Mouse (Mus musculus) C2C12 (cell line): ENCODE results near the gene Olfr1208. TPM values are rescaled to one million over a fixed set of nuclear protein-coding genes. Genes with fewer than 3 reads are reported as not detected.

Source experiments
- H3K27me3 ChIP-seq: one replicate; pipeline ENCODE4 v1.6.1; 2011; ENCODE audit not compliant: control insufficient read depth, insufficient read depth, insufficient read length
- H3K36me3 ChIP-seq: one replicate; pipeline ENCODE4 v1.6.1; 2011; ENCODE audit not compliant: control insufficient read depth, insufficient read depth
- H3K4me3 ChIP-seq: one replicate; pipeline ENCODE4 v1.5.1; 2011; ENCODE audit warnings: mild to moderate bottlenecking, control low read depth; ENCODE audit not compliant: poor library complexity, insufficient read depth, severe bottlenecking
- H3K79me2 ChIP-seq: one replicate; pipeline ENCODE4 v1.6.1; 2011; ENCODE audit not compliant: control insufficient read depth, insufficient read depth
- H3K79me3 ChIP-seq: one replicate; pipeline ENCODE4 v1.6.1; 2011; ENCODE audit warnings: low read depth, control low read depth
- H3ac ChIP-seq: one replicate; pipeline ENCODE3; 2011; ENCODE audit warnings: low read depth; ENCODE audit not compliant: control insufficient read depth, insufficient read length
- CEBPB ChIP-seq: IDR thresholded peaks from one replicate; pipeline ENCODE4 v1.6.1; 2011; ENCODE audit warnings: low read depth, mild to moderate bottlenecking, control low read depth, moderate library complexity
- CTCF ChIP-seq: IDR thresholded peaks from one replicate; pipeline ENCODE4 v1.5.1; 2011; ENCODE audit not compliant: control insufficient read depth, insufficient read depth, insufficient read length
- FOSL1 ChIP-seq: IDR thresholded peaks from one replicate; pipeline ENCODE4 v1.8.0; 2011; ENCODE audit warnings: mild to moderate bottlenecking, low read length; ENCODE audit not compliant: poor library complexity, insufficient read depth, severe bottlenecking
- MAX ChIP-seq: IDR thresholded peaks from one replicate; pipeline ENCODE4 v1.6.1; 2011; ENCODE audit warnings: mild to moderate bottlenecking, control low read depth
- MYOD1 ChIP-seq: IDR thresholded peaks from one replicate; pipeline ENCODE4 v1.6.1; 2011; ENCODE audit warnings: low read depth; ENCODE audit not compliant: control insufficient read depth, insufficient read length
- MYOG ChIP-seq: IDR thresholded peaks from one replicate; pipeline ENCODE4 v1.6.1; 2011; ENCODE audit not compliant: control insufficient read depth, insufficient read length; ENCODE audit errors: extremely low read depth
- USF1 ChIP-seq: IDR thresholded peaks from one replicate; pipeline ENCODE4 v1.6.1; 2011; ENCODE audit warnings: low read depth, mild to moderate bottlenecking, control low read depth, moderate library complexity
- long read RNA-seq, 2 experiments: library from polyadenylated mRNA; unstranded; transcript quantifications; one replicate each; pipeline ENCODE4 v2.0.0; 2019 to 2020
- polyA plus RNA-seq: library from polyadenylated mRNA; unstranded; fragments of >200 nt; fragmentation: generic; extraction: Trizol; gene quantifications from one replicate; pipeline ENCODE4 v1.2.1, GENCODE M21; 2012; ENCODE audit warnings: missing spikeins

Olfr1208 gene
- not detected for polyA plus RNA-seq
- long read RNA-seq, experiment 1, result 0 reads
- long read RNA-seq, experiment 2, result 0 reads

- no peaks in the 10 kb centered on the region for H3K27me3 ChIP-seq
- no peak within 1 kb of the TSS for H3ac ChIP-seq
- no peak within 1 kb of the TSS for H3K4me3 ChIP-seq
- H3K79me3 ChIP-seq, result no peaks in the 10 kb centered on the region
- H3K79me2 ChIP-seq, result no peaks in the 10 kb centered on the region
- H3K36me3 ChIP-seq, result no peaks in the 10 kb centered on the region
- TF ChIP-seq MYOG, result no peak
- no peak for TF ChIP-seq USF1
- TF ChIP-seq CTCF, result no peak
- no peak for TF ChIP-seq CEBPB
- TF ChIP-seq FOSL1, result no peak
- TF ChIP-seq MYOD1, result no peak
- TF ChIP-seq MAX, result no peak
Observed at GRCm38 (mm10) chr2:88902211-88902610, at the start of gene Olfr1208. Olfr1208 (minus strand) TSS chr2:88902311.

DNA sequence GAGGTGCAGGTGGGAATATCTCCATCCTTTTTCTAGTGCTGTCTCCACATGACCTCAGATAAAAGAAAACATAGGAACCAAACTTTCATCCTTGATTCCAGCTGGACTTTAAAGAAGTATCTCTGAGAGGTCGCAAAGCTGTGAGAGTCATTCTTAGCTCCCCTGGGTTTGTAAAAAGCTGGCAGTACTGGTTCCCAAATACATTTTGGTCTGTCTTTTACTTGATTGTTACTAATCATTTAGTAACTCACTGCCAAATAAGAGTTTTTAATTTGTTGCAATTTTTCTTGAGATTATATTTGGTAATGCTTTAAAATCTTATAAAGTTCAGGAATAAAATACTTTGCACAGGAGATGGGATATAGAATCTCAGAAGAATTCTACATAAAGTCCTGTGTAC lies 35.9 kb upstream of the Olfr1208 start, which contains the start of gene Olfr1211:
Gene Olfr1211 (minus strand): TSS at position 101 of the 400 bp plus-strand sequence.
- no peaks in the 10 kb centered on the region for H3K79me2 ChIP-seq
- no peak for TF ChIP-seq USF1
- no peak for TF ChIP-seq MYOD1
- TF ChIP-seq MAX, result no peak
- no peak for TF ChIP-seq FOSL1
- TF ChIP-seq CTCF, result no peak
- TF ChIP-seq CEBPB, result no peak
- TF ChIP-seq MYOG, result no peak
- no peaks in the 10 kb centered on the region for H3K36me3 ChIP-seq
- H3K27me3 ChIP-seq, result no peaks in the 10 kb centered on the region
- H3ac ChIP-seq, result no peak within 1 kb of the TSS
- no peaks in the 10 kb centered on the region for H3K79me3 ChIP-seq
- H3K4me3 ChIP-seq, result no peak within 1 kb of the TSS

GRCm38 (mm10) chr2:88915057-88915456 lies 12.9 kb upstream of the Olfr1208 start, which contains the start of gene Olfr1209:
Olfr1209 (minus strand) TSS chr2:88915157.
- no peaks in the 10 kb centered on the region for H3K79me3 ChIP-seq
- no peaks in the 10 kb centered on the region for H3K27me3 ChIP-seq
- no peaks in the 10 kb centered on the region for H3K79me2 ChIP-seq
- TF ChIP-seq CTCF (no peak), USF1 (no peak), MYOD1 (no peak), MYOG (no peak), CEBPB (no peak), MAX (no peak), FOSL1 (no peak)
- H3K36me3 ChIP-seq, result no peaks in the 10 kb centered on the region
- H3ac ChIP-seq, result no peak within 1 kb of the TSS
- no peak within 1 kb of the TSS for H3K4me3 ChIP-seq

GRCm38 (mm10) chr2:88862931-88863330 lies 39.2 kb downstream of the Olfr1208 start, which contains the start of gene Olfr1206:
Olfr1206 (plus strand) TSS chr2:88863231.
- TF ChIP-seq CEBPB (no peak), MYOG (no peak), MYOD1 (no peak), USF1 (no peak), CTCF (no peak), FOSL1 (no peak), MAX (no peak)
- Histone ChIP-seq H3K4me3 (no peak within 1 kb of the TSS), H3K79me3 (no peaks in the 10 kb centered on the region), H3K36me3 (no peaks in the 10 kb centered on the region), H3K27me3 (no peaks in the 10 kb centered on the region), H3K79me2 (no peaks in the 10 kb centered on the region), H3ac (no peak within 1 kb of the TSS)

GRCm38 (mm10) chr2:88848992-88849391 lies 53.1 kb downstream of the Olfr1208 start, which contains the start of gene Olfr1204:
Olfr1204 (plus strand) TSS chr2:88849292.
- TF ChIP-seq FOSL1, result no peak
- TF ChIP-seq MYOD1, result no peak
- no peak for TF ChIP-seq MYOG
- no peak for TF ChIP-seq CEBPB
- no peak for TF ChIP-seq USF1
- no peak for TF ChIP-seq MAX
- no peak for TF ChIP-seq CTCF
- Histone ChIP-seq H3K36me3 (no peaks in the 10 kb centered on the region), H3ac (no peak within 1 kb of the TSS), H3K4me3 (no peak within 1 kb of the TSS), H3K27me3 (no peaks in the 10 kb centered on the region), H3K79me2 (no peaks in the 10 kb centered on the region), H3K79me3 (no peaks in the 10 kb centered on the region)

Other genes starting within 250 kb of the Olfr1208 start
- not detected for gene Olfr1193, start 226.7 kb downstream of the Olfr1208 start, polyA plus RNA-seq
- not detected for gene Olfr1195, start 213.1 kb downstream of the Olfr1208 start, polyA plus RNA-seq
- not detected for gene Olfr1196, start 197.7 kb downstream of the Olfr1208 start, polyA plus RNA-seq
- gene Olfr1197, start 169.9 kb downstream of the Olfr1208 start, polyA plus RNA-seq, result not detected
- gene Olfr1198, start 150.9 kb downstream of the Olfr1208 start, polyA plus RNA-seq, result not detected
- not detected for gene Olfr1199, start 141.8 kb downstream of the Olfr1208 start, polyA plus RNA-seq
- not detected for gene Olfr1200, start 131.8 kb downstream of the Olfr1208 start, polyA plus RNA-seq
- gene Olfr1201, start 109.3 kb downstream of the Olfr1208 start, polyA plus RNA-seq, result not detected
- gene Olfr1202, start 87.8 kb downstream of the Olfr1208 start, polyA plus RNA-seq, result not detected
- gene Olfr1205, start 72.6 kb downstream of the Olfr1208 start, polyA plus RNA-seq, result not detected
- not detected for gene Olfr1204, start 53.0 kb downstream of the Olfr1208 start, polyA plus RNA-seq
- gene Olfr1206, start 39.1 kb downstream of the Olfr1208 start, polyA plus RNA-seq, result not detected
- not detected for gene Olfr1209, start 12.8 kb upstream of the Olfr1208 start, polyA plus RNA-seq
- gene Olfr1211, start 35.8 kb upstream of the Olfr1208 start, polyA plus RNA-seq, result not detected
- not detected for gene Olfr1212, start 51.7 kb upstream of the Olfr1208 start, polyA plus RNA-seq
- not detected for gene Gm13762, start 78.0 kb upstream of the Olfr1208 start, polyA plus RNA-seq
- gene Olfr1214, start 90.3 kb upstream of the Olfr1208 start, polyA plus RNA-seq, result not detected
- not detected for gene Olfr1215, start 104.7 kb upstream of the Olfr1208 start, polyA plus RNA-seq
- not detected for gene Olfr1216, start 116.0 kb upstream of the Olfr1208 start, polyA plus RNA-seq
- not detected for gene Olfr1217, start 129.8 kb upstream of the Olfr1208 start, polyA plus RNA-seq
- not detected for gene Olfr1218, start 158.9 kb upstream of the Olfr1208 start, polyA plus RNA-seq
- gene Olfr1219, start 181.2 kb upstream of the Olfr1208 start, polyA plus RNA-seq, result not detected
- gene Olfr1220, start 204.5 kb upstream of the Olfr1208 start, polyA plus RNA-seq, result not detected
- not detected for gene Olfr1221, start 215.0 kb upstream of the Olfr1208 start, polyA plus RNA-seq
- not detected for gene Olfr1222, start 230.7 kb upstream of the Olfr1208 start, polyA plus RNA-seq
- not detected for gene Olfr1223, start 249.2 kb upstream of the Olfr1208 start, polyA plus RNA-seq